Mouse (Mus musculus) heart, postnatal 25 days (tissue): ENCODE results near the gene Mtx1. TPM values are rescaled to one million over a fixed set of nuclear protein-coding genes. Genes with fewer than 3 reads are reported as not detected.

Experiments
- DNase-seq: peaks from one replicate; pipeline ENCODE4 v3.0.0; 2022; ENCODE audit warnings: low spot score
- intact Hi-C: fragments of 180-260 bp; cut with DNase I; formaldehyde crosslinking; loops from one replicate; pipeline ENCODE4 v1.15.1; 2025
- total RNA-seq, 2 experiments: library from RNA; stranded (reverse); gene quantifications; 2 replicates each; pipeline ENCODE4 v1.2.3; 2021

The Mtx1 gene
- total RNA-seq, result 10 to 100 TPM; 62.3 to 62.6 TPM

- intact Hi-C loops, result no loop called here
- DNase-seq, result no peak
Measured at GRCm38 (mm10) chr3:89226900-89227299, at the start of gene Mtx1. Gene Mtx1 (minus strand): TSS chr3:89227088.

DNA sequence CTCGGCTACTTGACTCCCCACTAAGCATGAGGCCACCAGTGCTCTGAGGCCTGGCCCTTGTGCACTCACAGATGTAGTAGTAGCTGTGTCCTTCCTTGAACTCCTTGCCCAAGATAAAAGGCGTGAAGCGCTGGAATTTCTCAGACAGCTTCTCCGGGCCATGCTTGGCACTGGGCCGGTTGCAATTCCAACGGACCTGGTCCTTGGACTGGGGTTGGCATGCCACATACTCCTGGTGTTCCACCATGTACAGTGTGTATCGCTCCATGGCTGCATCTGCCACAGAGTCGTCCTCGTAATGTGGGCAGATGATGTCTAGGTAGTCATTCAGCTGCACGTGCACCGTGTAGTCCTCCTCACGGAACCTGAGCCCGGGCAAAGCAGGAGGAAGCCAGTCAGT lies 49.2 kb upstream of the Mtx1 start:
- intact Hi-C loops, result no loop called here
- no peak for DNase-seq

DNA sequence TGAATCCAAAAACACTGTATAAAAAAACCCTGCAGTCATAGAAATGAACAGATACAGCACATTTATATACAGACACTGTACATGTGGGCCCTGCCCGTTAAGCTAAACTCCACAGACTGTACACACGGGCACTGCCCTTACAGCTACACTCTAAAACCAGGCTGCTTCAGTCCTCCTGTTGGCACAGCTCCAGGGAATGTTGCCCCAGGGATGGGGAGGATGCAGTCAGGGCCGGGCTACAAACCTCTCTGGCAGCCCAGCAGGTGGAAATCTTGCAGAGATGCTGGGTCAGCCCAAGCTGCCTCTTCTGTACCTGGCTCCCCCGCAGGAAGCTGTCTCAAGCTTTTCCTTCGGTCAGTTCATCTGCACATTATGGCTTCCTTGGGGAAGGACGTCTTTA lies 44.9 kb upstream of the Mtx1 start:
- intact Hi-C loops, result no loop called here
- DNase-seq, result no peak

GRCm38 (mm10) chr3:89270891-89271290 lies 44.0 kb upstream of the Mtx1 start:
- intact Hi-C loops, result no loop called here
- no peak for DNase-seq

DNA sequence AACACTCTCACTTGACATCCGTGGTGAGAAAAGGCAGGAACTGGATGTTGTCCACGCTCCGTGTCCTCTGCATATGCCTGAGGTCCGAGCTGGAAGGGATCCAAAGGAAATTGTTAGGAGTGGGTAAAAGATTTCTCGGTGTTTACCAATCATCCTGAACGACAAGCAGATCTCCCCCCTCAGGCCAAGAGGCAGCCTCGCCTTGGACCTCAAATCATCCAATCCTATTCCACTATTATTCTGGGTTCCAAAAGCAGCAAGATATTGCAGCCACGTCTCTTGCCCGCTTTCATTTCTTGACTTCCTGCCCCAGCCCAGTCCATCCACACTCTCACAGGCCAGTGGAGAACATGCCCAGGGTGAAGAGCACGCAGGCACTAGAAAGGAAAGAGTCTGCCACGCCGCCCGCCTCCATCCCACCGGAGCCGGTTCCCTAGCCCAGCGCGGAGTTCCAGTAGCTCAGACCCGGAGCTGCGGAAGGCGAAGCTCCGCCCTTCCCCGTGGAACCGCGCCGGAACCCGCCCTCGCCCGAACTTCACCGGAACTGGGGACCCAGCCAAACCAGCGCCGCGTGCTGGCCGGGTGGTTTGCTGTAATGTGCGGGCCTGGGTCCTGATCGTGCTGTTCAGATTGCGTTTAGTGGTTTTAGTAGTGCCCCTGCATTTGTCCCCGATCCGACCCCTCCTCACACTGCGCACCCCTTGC lies 43.3 kb upstream of the Mtx1 start, which contains the start of gene Slc50a1:
Slc50a1 (minus strand) TSS at position 520 of the 705 bp plus-strand sequence.
- intact Hi-C loops, result no loop called here
- peak; percentile 77 for DNase-seq

DNA sequence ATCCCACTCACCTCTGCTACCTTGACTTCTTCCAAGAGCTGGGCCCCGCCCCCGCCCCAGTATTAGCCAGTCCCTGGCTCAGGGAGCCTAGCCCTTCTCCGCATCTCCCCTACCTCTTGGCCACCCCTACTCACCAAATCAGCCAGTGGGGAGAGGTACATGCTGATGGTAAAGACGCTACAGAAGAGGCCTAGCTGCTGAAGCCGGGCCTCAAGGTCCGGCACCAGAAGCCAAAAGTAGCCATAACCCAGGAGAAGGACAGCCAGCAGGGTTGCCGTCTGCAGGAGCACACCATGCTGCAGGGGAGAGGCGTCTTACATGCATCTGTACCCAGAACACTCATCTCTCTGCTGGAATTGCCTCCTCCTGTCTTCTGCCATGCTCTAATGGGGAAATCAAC lies 42.0 kb upstream of the Mtx1 start:
- no peak for DNase-seq
- intact Hi-C loops, result no loop called here

DNA sequence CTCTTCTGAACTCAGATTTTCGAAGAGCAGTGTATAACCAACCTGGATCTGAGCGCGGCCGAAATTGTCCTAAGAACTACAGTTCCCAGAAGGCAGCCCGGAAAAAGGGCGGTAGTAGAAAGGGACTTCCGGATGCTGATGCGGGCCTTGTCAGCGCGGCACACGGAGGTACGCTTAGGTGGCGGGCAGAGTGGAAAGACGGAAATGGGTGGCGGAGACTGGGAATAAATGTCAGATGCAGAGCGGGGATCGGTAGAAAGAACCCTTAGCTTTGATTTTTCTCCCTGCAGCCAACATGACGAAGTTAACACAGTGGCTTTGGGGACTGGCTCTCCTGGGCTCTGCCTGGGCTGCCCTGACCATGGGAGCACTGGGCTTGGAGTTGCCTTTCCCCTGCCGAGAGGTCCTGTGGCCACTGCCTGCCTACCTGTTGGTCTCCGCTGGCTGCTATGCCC lies 39.6 kb upstream of the Mtx1 start:
- intact Hi-C loops, result loop anchor here (2.0 kb wide), 1 partner anchor 16 kb away; no protein-coding TSS in a partner anchor
- DNase-seq, result no peak

- no peak for DNase-seq
- intact Hi-C loops, result no loop called here
Measured at GRCm38 (mm10) chr3:89262417-89262816, 35.5 kb upstream of the Mtx1 start.

GRCm38 (mm10) chr3:89260211-89260610 lies 33.3 kb upstream of the Mtx1 start:
- DNase-seq, result no peak
- intact Hi-C loops, result no loop called here

GRCm38 (mm10) chr3:89259076-89259475 lies 32.2 kb upstream of the Mtx1 start, which contains the start of gene Dpm3:
Gene Dpm3 (plus strand): TSS chr3:89259358.
- no peak for DNase-seq
- intact Hi-C loops, result no loop called here

DNA sequence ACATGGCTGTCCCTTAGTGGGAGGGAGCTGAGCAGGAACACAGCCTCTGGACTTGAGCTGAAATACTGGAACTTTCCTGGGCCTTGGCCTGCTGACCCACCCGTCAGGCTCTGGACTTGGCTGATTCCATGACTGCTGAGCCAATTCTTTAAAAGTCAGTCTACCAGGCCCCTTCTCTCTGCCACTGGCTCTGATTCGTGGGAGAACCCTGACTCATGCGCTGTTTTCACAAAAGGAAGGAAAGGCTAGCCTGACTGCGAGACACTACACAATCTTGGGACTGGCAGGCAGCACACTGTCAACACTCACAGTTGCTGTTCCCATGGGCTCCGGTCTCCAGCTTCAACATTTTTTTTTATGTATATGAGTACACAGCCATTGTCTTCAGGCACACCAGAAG lies 29.3 kb upstream of the Mtx1 start:
- intact Hi-C loops, result no loop called here
- DNase-seq, result no peak

DNA sequence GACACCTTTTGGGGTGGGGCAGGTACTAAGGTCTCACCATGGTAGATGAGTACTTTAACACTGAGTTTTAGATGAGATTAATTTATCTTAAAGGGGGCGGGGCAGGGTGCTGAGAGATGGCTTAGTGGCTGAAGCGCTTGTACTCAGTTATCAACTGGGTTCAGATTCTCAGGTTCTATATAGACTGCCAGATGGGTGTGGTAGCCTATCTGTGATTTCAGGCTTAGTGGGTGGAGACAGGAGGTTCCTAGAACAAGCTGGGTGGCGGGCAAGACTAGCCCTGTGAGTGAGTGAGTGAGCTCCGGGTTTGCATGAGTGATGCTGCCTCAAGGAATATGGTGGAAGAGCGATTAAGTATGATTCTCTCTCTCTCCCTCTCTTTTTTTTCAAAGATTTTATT lies 28.1 kb upstream of the Mtx1 start:
- intact Hi-C loops, result no loop called here
- no peak for DNase-seq

DNA sequence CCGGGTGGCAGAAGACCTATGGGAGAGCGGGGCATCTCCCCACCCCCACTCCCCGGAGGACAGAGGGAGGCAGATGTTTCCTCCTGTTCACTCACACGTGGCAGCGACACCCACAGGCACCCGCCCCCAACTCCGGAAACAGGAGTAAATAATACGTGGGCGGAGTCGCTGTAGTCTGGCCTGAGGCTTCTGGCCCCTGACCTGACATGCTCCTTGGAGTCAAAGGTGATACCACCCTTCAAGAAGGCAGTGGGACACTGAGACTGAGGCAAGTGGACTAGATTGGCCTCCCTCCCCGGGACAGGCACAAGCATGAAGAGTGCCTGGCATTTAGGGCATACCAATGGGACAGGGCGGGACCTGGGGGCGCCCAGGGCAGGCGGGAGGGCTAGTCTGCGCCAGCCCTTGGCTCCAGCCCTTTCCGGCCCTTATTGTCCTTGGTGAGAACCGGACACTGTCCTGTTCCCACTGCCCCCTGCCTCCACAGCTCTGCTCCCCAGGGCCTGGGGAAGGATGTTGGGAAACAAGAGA lies 24.5 kb upstream of the Mtx1 start:
- intact Hi-C loops, result loop anchor here (2.0 kb wide), 2 partner anchors 15 to 57 kb away; no protein-coding TSS in a partner anchor
- peak; percentile 71 for DNase-seq

DNA sequence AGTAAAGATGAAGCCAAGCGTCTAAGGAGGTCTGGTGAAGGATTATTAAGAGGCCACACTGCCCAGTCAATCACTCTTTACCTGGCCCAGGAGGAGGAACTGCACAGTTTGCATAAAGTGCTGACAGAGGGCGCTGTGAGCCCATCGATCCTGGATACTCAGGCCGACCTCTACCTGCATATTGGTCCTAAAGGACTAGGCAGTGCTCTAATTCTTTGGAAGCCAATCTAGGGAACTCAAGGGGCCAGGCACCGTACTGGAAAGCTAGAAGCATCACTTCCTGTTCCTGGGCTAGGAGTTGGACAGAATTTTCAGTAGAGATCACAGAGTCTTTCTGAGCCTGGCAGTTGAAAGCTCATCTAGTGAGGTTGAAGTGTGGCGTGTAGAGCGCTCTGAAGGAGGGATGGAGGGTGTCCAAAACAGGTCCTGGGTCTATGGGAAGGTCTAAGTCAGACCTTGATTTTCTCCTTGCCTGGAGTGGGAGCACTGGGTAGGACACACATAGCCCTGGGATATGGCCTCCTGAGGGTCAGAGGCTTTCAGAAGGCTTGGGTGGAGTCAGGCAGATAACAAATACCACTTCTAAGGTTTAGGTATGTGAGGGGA lies 23.6 kb upstream of the Mtx1 start:
- no peak for DNase-seq
- intact Hi-C loops, result loop anchor here (1.0 to 2.0 kb wide), 3 partner anchors 16 to 58 kb away; no protein-coding TSS in a partner anchor

GRCm38 (mm10) chr3:89247466-89247865 lies 20.6 kb upstream of the Mtx1 start:
- intact Hi-C loops, result no loop called here
- DNase-seq, result no peak

- intact Hi-C loops, result no loop called here
- peak; percentile 83 for DNase-seq
Measured at GRCm38 (mm10) chr3:89246261-89247100, 19.6 kb upstream of the Mtx1 start, which contains the start of gene Trim46. Gene Trim46 (minus strand): TSS chr3:89246309.

DNA sequence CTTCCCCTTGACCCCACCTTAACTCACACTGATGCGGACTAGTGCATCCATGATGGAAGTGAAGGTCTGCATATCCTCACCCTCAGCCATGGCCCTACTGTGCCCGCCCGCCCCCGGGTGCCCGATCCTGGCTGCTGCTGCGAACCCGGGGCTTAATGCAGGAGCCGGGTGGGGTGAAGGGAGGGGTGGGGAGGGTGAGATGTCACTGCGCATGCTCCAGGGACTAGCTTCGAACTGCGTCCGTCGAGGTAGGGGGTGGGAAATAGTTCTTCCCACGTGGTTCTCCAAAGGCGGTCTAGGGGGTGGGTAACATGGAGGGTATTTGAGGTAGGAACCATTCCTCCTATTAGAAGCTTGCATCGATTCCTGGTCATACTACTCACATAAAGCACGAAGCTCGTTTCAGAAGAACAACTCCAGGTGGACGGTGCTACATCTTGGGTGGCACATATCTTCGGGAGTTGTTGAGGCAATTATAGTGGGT lies 18.8 kb upstream of the Mtx1 start, which contains the start of gene Krtcap2:
Krtcap2 (plus strand) TSS at position 279 of the 484 bp plus-strand sequence.
- intact Hi-C loops, result no loop called here
- no peak for DNase-seq

- no peak for DNase-seq
- intact Hi-C loops, result no loop called here
Measured at GRCm38 (mm10) chr3:89244982-89245687, 18.2 kb upstream of the Mtx1 start.
